Mouse (Mus musculus) olfactory bulb, adult 2 months (tissue): ENCODE measurements around the gene Grm8.

Source experiments
- CTCF ChIP-seq: fragments of 200-500 bp; IDR thresholded peaks from 2 replicates; pipeline ENCODE4 v1.5.1; 2012; ENCODE audit warnings: low read depth, mild to moderate bottlenecking, low read length, moderate library complexity; ENCODE audit not compliant: insufficient read depth
- POLR2A ChIP-seq: fragments of 200-500 bp; IDR thresholded peaks from 2 replicates; pipeline ENCODE4 v1.6.1; 2012; ENCODE audit warnings: mild to moderate bottlenecking, low read depth, low read length, moderate library complexity; ENCODE audit not compliant: insufficient read depth

DNA sequence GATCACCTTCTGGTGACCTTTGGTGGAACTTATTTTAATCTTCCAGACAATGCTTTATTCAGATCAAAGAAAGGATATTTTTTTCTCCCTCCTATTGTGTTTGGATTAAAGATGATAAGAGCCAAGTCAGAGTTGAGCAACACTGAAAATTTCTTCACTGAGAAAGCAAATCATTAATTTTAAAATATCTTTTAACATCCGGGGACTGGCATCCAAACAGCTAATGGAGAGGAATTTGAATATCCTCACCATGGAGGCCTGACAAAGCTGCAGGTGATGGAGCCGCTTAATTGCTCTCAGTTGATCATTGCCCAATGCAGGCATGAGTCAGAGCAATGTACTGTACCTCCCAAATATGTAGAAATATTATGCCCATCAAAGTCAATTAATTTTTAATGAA, 83.0 kb downstream of the Grm8 start:
- TF ChIP-seq POLR2A: no peak
- TF ChIP-seq CTCF: no peak
